Mouse (Mus musculus): ENCODE measurements around the gene Rnase1.
"Not testable (repeated sequence)": the region's sequence is repeated elsewhere in the genome, so short reads cannot be mapped to it uniquely, and the experiment has no call there.

- not testable (repeated sequence) for TF ChIP-seq CTCF (IDR thresholded peaks at IDR 0.05; ENCODE audit: borderline replicate concordance, control insufficient read depth, extremely low read depth, insufficient read depth, low read length, poor library complexity); POLR2A (IDR thresholded peaks at IDR 0.05; ENCODE audit: control insufficient read depth, extremely low read depth, insufficient read depth, low read length, poor library complexity)
These were observed 26.4 kb upstream of the Rnase1 start for GRCm38 (mm10) chr14:51172947-51173346.

Data from thymus, adult 2 months (tissue).